Mouse (Mus musculus) embryonic facial prominence, embryonic 11.5 days (tissue): ENCODE results near the gene Trpc7. TPM values are rescaled to one million over a fixed set of nuclear protein-coding genes. Genes with fewer than 3 reads are reported as not detected.

ENCODE experiments used
- ATAC-seq: fragments of 200-750 bp; cut with Nextera tagmentation; replicated peaks from 2 replicates; pipeline ENCODE4 v1.8.0; 2017; ENCODE audit warnings: low read depth; ENCODE audit not compliant: insufficient number of reproducible peaks, low FRiP score, low TSS enrichment
- DNase-seq: peaks from one replicate; pipeline ENCODE4 v3.0.0-alpha.2; 2015; ENCODE audit warnings: low spot score
- H3K27ac ChIP-seq: fragments of 300-500 bp; sonication (generic); replicated peaks from 2 replicates; pipeline ENCODE4 v1.5.1; 2014; ENCODE audit warnings: mild to moderate bottlenecking, low read depth, low read length, control low read depth
- H3K27me3 ChIP-seq: fragments of 300-500 bp; sonication (generic); 2 replicates; pipeline ENCODE4 v1.6.1; 2014; ENCODE audit warnings: mild to moderate bottlenecking, low read length, moderate library complexity, mixed read lengths; ENCODE audit not compliant: control insufficient read depth, insufficient read depth
- H3K36me3 ChIP-seq: fragments of 300-500 bp; sonication (generic); replicated peaks from 2 replicates; pipeline ENCODE4 v1.6.1; 2014; ENCODE audit warnings: low read depth, mild to moderate bottlenecking, low read length, moderate library complexity, mixed read lengths; ENCODE audit not compliant: control insufficient read depth, insufficient read depth
- H3K4me1 ChIP-seq: fragments of 300-500 bp; sonication (generic); 2 replicates; pipeline ENCODE4 v1.6.1; 2014; ENCODE audit warnings: low read length, mixed read lengths; ENCODE audit not compliant: control insufficient read depth, insufficient read depth
- H3K4me2 ChIP-seq: fragments of 300-500 bp; sonication (generic); 2 replicates; pipeline ENCODE4 v1.6.1; 2014; ENCODE audit warnings: low read depth, mild to moderate bottlenecking, control low read depth, low read length, moderate library complexity
- H3K4me3 ChIP-seq: fragments of 300-500 bp; sonication (generic); 2 replicates; pipeline ENCODE4 v1.5.1; 2014; ENCODE audit warnings: low read depth, low read length, control low read depth
- H3K9ac ChIP-seq: fragments of 300-500 bp; sonication (generic); replicated peaks from 2 replicates; pipeline ENCODE4 v1.6.1; 2014; ENCODE audit warnings: mild to moderate bottlenecking, control low read depth, low read length
- H3K9me3 ChIP-seq: fragments of 300-500 bp; sonication (generic); replicated peaks from 2 replicates; pipeline ENCODE4 v1.6.1; 2016; ENCODE audit warnings: mild to moderate bottlenecking, low read length, inconsistent platforms, mixed read lengths; ENCODE audit not compliant: control insufficient read depth
- WGBS: fragments of 180-500 bp; shearing (Covaris S2); extraction: QIAGEN DNeasy Blood & Tissue Kit; methylation state at CpG from one replicate; pipeline ENCODE4 v1.1.7; 2014; 5-methylcytosine and 5-hydroxymethylcytosine counted together
- polyA plus RNA-seq: library from polyadenylated mRNA; unstranded; fragments of >200 nt; fragmentation: Nextera tagmentation; extraction: Ambion mirVana; gene quantifications from 2 replicates; pipeline ENCODE4 v1.2.1, GENCODE M21; 2014

The Trpc7 gene
- polyA plus RNA-seq, 1 experiment from 2014 or later = 0.06 TPM

DNA sequence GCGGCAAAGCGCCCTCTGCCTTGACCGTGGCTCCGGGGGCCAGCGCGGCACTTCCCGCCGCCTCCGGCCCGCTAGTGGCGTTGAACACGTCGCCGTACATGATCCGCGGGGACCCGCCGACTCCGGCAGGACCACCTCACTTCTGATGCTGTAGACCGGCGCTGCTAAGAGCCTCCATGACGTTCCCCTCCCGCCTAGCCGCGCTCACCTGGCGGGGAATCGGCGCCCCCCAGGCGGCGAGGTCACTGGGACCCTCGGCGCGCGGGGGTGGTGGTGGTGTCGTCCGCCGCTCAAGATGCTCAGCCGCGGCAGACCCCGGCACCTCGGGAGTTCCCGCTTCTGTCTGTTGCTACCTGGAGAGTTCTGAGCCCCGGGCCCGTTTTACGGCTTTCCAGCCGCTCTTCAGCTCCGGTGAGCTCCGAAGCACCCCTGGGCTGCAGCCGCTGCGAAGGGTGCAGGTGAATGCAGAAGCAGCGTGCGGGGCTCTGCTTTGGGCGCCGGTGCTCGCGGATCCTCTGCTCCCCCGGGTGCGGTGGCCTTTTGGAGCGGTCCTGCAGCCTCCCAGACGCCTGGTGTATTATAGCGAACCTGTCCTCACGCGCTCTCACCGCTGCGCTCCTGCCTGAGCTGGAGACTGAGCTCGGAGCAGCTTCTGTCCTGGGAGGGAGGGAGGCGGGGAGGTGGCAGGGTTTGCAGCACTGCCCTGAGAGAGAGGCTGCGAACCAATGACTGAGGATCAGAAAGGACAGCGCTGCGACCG lies 142.4 kb downstream of the Trpc7 start, which contains the start of gene Gm45623:
TSS of gene Gm45623 (minus strand) at position 636 of the 760 bp plus-strand sequence.
- Histone ChIP-seq H3K4me1 (peaks cover 6% of the 10 kb centered on the region), H3K9ac (peak within 1 kb of the TSS; percentile 52), H3K36me3 (no peaks in the 10 kb centered on the region), H3K27ac (no peak within 1 kb of the TSS), H3K9me3 (no peaks in the 10 kb centered on the region), H3K4me2 (peak within 1 kb of the TSS; percentile 97), H3K27me3 (peaks cover 23% of the 10 kb centered on the region), H3K4me3 (peak within 1 kb of the TSS; percentile 49)
- no peak for ATAC-seq
- WGBS = 1% methylated on average over 66 of the region's 71 CpGs
- DNase-seq = peak; percentile 33

DNA sequence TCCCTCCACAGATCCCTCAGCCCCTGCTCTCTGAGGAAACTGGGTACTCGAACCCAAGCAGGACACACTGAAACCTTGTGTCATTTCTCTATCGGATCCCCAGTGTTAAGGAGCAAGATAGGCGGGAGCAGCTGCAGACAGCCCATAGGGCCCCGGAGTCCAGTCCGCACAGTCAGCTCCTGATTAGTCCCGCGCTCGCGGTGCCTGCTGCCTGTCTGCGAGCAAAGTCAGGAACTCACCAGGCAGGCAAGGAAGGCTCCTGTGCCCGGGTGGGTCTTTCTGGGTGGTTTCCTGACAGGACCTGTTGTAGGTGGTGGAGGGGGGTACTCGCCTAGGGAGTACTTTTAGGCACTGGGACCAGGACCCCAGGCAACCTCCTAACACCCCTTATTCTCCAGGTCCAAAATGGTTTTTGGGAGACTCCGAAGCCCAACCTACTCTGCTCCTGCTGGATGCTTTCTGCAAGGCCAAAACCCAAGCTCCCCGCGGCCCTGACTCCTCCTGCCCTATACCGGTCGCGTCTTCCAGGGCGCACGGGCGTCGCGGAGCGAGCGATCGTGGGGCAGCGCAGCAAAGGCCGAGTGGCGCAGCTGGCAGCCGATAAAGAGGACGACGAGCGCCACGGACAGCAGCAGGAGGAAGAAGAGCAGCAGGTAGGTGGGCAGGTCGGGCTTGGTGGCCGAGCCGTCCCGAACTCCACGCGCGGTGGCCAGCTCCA lies 143.2 kb downstream of the Trpc7 start:
- H3K4me3 ChIP-seq = peak overlapping the region; percentile 49
- peak overlapping the region; percentile 52 for H3K9ac ChIP-seq
- ATAC-seq = no peak
- H3K27me3 ChIP-seq = peaks cover 23% of the 10 kb centered on the region
- no peaks in the 10 kb centered on the region for H3K36me3 ChIP-seq
- WGBS = under 1% methylated on average over 38 of the region's 41 CpGs
- H3K4me1 ChIP-seq = peaks cover 6% of the 10 kb centered on the region
- no peaks in the 10 kb centered on the region for H3K9me3 ChIP-seq
- no peak overlapping the region for H3K27ac ChIP-seq
- DNase-seq = peak; percentile 62
- H3K4me2 ChIP-seq = peak overlapping the region; percentile 97

DNA sequence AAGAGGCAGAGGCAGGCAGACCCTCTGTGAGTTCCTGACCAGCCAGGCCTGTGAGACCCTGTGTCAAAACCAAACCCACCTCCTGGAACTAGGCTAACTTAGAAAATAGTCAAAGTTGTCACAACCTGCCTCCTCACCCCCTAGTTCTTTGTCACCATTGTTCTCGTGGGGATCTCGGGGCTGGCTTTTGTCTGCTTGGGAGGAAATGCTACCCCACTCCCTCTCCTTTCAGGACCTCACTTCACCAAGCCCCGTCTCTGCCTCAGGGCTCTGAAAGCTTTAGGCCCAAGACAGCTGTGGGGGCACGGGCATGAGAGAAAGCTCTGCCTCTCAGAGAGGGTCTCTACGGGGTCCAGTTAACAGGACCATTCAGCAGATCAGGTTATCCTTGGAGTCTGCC lies 144.0 kb downstream of the Trpc7 start:
- H3K9me3 ChIP-seq = no peaks in the 10 kb centered on the region
- no peak overlapping the region for H3K4me2 ChIP-seq
- no peak overlapping the region for H3K9ac ChIP-seq
- H3K27ac ChIP-seq = no peak overlapping the region
- peaks cover 23% of the 10 kb centered on the region for H3K27me3 ChIP-seq
- no peak for DNase-seq
- no peak for ATAC-seq
- H3K4me1 ChIP-seq = peaks cover 6% of the 10 kb centered on the region
- H3K36me3 ChIP-seq = no peaks in the 10 kb centered on the region
- WGBS = 6% methylated on average over 5 of the region's 5 CpGs
- no peak overlapping the region for H3K4me3 ChIP-seq

DNA sequence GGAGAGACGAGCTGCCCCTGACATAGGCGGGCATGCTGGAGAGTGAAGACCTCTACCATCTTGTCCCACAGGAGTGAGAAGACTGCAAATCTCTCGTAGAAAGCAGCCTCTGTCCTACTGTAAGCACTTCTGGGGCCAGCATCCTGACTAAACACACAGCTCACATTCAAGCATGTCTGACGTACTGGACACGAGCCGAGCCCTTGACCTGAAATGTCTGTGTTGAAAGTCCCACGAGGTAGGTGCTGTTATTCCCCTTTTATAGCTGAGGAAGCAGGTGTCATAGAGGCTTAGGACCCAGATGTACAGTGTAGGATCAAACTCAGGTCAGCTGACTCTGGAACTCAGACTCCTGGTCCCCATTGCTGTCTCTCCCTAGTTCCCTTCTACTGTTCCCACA lies 146.4 kb downstream of the Trpc7 start:
- peaks cover 22% of the 10 kb centered on the region for H3K27me3 ChIP-seq
- 87% methylated on average over 7 of the region's 7 CpGs for WGBS

DNA sequence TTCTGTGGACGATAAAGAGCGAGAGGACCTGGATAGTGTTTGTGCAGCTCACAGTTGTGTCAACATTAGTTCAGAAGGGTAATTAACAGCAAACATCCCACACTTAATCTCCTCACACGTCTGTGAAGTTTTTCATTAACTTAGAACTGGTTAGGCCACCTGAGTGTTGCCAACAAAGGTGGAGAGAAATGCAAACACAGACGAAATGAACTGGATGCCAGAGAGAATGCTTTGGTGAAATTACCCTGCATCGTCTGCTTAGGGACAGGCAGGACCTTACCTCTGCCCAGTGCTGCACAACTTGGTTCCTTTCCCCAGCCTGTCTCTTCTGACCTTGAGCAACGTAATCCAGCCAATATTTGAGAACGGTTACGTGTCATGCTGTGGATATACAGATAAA lies 148.2 kb downstream of the Trpc7 start:
- H3K4me2 ChIP-seq = no peak overlapping the region
- no peak overlapping the region for H3K9ac ChIP-seq
- ATAC-seq = no peak
- no peaks in the 10 kb centered on the region for H3K36me3 ChIP-seq
- DNase-seq = no peak
- no peak overlapping the region for H3K4me3 ChIP-seq
- WGBS = 64% methylated on average over 8 of the region's 8 CpGs
- H3K27ac ChIP-seq = no peak overlapping the region
- H3K4me1 ChIP-seq = peaks cover 1% of the 10 kb centered on the region; the same call in 1 of the 2 replicates
- H3K27me3 ChIP-seq = peaks cover 4% of the 10 kb centered on the region
- no peaks in the 10 kb centered on the region for H3K9me3 ChIP-seq

More for the DNA sequence above, 146.4 kb downstream of the Trpc7 start:
- H3K4me3 ChIP-seq = no peak overlapping the region
- H3K27ac ChIP-seq = no peak overlapping the region
- no peak overlapping the region for H3K9ac ChIP-seq
- no peaks in the 10 kb centered on the region for H3K36me3 ChIP-seq
- H3K9me3 ChIP-seq = no peaks in the 10 kb centered on the region
- peaks cover 6% of the 10 kb centered on the region for H3K4me1 ChIP-seq
- DNase-seq = no peak
- no peak overlapping the region for H3K4me2 ChIP-seq
- no peak for ATAC-seq

DNA sequence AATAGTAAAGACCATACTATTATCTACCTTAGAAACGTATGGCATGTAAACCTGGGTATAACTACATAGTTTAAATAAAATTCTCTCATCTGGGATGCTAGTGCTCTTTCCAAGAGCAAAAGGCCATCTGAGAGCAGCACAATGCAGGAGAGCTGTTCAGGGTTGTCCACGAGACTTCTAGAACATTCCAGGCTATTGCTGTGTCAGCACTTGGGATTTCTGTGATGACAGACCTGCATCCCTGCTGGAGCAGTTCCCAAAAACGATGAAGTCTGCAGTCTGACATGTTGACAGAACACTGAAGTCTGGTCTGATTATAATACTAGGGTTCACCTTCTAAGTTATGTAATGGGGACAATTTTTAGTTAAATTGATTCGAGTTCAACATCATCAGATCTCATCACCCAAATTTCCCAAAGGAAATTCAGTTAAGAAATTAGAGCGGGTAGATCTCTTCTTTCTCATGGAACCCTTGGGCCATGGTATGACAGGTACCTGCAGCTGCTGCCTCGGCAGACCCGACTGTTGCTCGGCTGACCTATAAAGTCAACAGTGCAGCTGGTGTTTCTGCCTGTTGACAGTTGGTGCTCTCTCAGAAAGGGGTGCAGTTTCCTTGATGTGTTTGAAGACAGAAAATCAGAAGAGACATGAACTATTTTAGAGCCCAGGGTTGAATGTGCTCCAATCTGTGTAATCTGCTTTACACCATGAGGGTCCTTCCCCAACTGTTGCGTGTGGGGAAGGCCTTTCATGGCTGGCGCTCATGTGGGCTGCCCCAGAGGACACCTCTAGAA lies 148.9 kb downstream of the Trpc7 start:
- DNase-seq (no peak), ATAC-seq (no peak)
- no peaks in the 10 kb centered on the region for H3K9me3 ChIP-seq
- no peak overlapping the region for H3K9ac ChIP-seq
- H3K27me3 ChIP-seq = peaks cover 3% of the 10 kb centered on the region; the same call in 1 of the 2 replicates
- no peak overlapping the region for H3K4me2 ChIP-seq
- no peaks in the 10 kb centered on the region for H3K36me3 ChIP-seq
- WGBS = 81% methylated on average over 10 of the region's 10 CpGs
- H3K4me3 ChIP-seq = no peak overlapping the region
- no peaks in the 10 kb centered on the region for H3K4me1 ChIP-seq
- H3K27ac ChIP-seq = no peak overlapping the region

DNA sequence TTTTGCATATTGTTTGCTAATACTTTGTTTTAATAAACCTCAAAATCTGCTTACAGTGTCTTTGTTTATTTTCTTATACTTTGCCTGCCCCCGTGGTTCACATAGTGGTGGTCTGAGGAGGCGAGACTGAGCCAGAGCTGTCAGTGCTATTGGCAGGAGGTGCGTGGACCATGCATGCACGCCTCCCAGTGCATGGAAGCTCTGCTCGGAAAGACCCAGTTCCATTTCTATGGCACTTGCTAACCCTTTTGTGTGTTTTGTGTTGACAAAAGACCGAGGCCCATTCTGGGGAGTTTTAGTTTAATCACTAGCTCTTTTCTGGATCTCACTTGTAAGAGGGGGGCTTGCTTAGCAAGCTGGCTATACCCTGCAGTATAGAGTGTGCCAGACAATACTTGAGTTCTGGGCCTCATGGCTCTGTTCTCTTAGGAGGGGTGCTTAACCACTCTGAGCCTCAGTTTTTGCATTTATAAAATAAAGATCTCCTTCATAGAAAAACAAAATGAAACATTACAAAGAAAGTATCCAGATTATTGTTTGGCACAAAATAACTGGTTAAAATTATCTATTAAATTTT lies 153.4 kb downstream of the Trpc7 start:
- no peak overlapping the region for H3K4me2 ChIP-seq
- no peak for ATAC-seq
- H3K36me3 ChIP-seq = peaks cover 10% of the 10 kb centered on the region
- WGBS = 80% methylated on average over 6 of the region's 6 CpGs
- DNase-seq = no peak
- H3K4me3 ChIP-seq = no peak overlapping the region
- no peak overlapping the region for H3K27ac ChIP-seq
- no peaks in the 10 kb centered on the region for H3K9me3 ChIP-seq
- H3K9ac ChIP-seq = no peak overlapping the region
- no peaks in the 10 kb centered on the region for H3K27me3 ChIP-seq
- H3K4me1 ChIP-seq = no peaks in the 10 kb centered on the region
